Comparison of ENCODE assay signal across 8 mouse cellular contexts in the genomic region with DNA sequence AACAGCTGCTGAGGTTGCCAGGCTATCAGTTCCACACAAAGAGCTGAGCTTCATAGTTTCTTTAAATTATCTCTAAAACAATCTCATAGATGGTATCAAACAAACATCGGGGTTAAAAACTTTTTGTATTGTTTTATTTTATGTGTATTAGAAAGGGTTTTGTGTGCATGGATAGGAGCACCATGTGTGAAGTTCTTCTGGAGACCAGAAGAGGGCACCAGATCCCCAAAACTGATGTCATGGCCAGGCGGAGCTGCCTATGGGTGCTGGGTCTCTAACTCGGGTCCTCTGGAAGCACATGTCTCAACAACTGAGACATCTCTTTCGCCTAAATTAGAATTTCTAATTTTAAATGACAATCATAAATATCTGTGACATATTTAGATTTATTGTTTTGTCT. TPM values are rescaled to one million over a fixed set of nuclear protein-coding genes. Genes with fewer than 3 reads are reported as not detected.
DNase-seq lines count a peak whose midpoint lies in the region; ATAC-seq and TF ChIP-seq lines count a peak whose summit lies in the region.
"Had no signal": no experiment of that assay in that cellular context is flagged by ENCODE, and none has a peak within 500 bp of the region (broad histone marks: within the 10 kb centered on the region; RNA-seq: fewer than 3 reads in every experiment).

No protein-coding gene starts in this region.

- no peak overlapping the region for H3K27ac ChIP-seq in intestine, postnatal 0 days (ENCODE audit: low read depth, low read length)
- H3K27ac ChIP-seq in intestine, embryonic 16.5 days (ENCODE audit: low read length), result no peak overlapping the region
- H3K27ac ChIP-seq in liver, embryonic 16.5 days (ENCODE audit: low read length), result no peak overlapping the region

- ATAC-seq in intestine, postnatal 0 days, result 0 out of 2 replicates have a peak, but pooled peaks have one; percentile 51
- no peak for ATAC-seq in intestine, embryonic 16.5 days
- peak; percentile 70; the same call in 1 of the 2 replicates for ATAC-seq in common myeloid progenitor, adult 5-6 weeks (replicated peaks; ENCODE audit: low read depth, poor library complexity, severe bottlenecking)
- peak; percentile 54; the same call in 1 of the 2 replicates for ATAC-seq in liver, embryonic 16.5 days (ENCODE audit: low read depth)

- peak; percentile 75 for TF ChIP-seq CTCF in intestine, postnatal 0 days (IDR thresholded peaks at IDR 0.05; ENCODE audit: low read depth)

- H3K4me1 ChIP-seq in intestine, postnatal 0 days (replicated peaks; ENCODE audit: control insufficient read depth, insufficient read depth, low read length), result no peaks in the 10 kb centered on the region
- no peaks in the 10 kb centered on the region for H3K4me1 ChIP-seq in intestine, embryonic 16.5 days (ENCODE audit: control insufficient read depth, insufficient read depth, low read length)
- H3K4me1 ChIP-seq in liver, embryonic 16.5 days (ENCODE audit: control insufficient read depth, low read depth, low read length), result no peaks in the 10 kb centered on the region

- DNase-seq in ES-CJ7 (ENCODE audit: low read depth, low spot score), result peak; percentile 48
- no peak for DNase-seq in right cerebral cortex, postnatal 10 days (ENCODE audit: low spot score in 2 of 2)
- DNase-seq in ovary, postnatal 10 days (ENCODE audit: low spot score), result no peak

- H3K27me3 ChIP-seq in intestine, postnatal 0 days (replicated peaks; ENCODE audit: control insufficient read depth, insufficient read depth, low read length), result no peaks in the 10 kb centered on the region
- H3K27me3 ChIP-seq in intestine, embryonic 16.5 days (replicated peaks; ENCODE audit: control insufficient read depth, insufficient read depth, low read length), result no peaks in the 10 kb centered on the region
- H3K27me3 ChIP-seq in liver, embryonic 16.5 days (ENCODE audit: control insufficient read depth, insufficient read depth, low read depth, low read length), result no peaks in the 10 kb centered on the region

- no peak overlapping the region for H3K4me3 ChIP-seq in intestine, postnatal 0 days (ENCODE audit: low read depth, low read length)
- H3K4me3 ChIP-seq in intestine, embryonic 16.5 days (ENCODE audit: low read length), result no peak overlapping the region
- no peak overlapping the region for H3K4me3 ChIP-seq in liver, embryonic 16.5 days (ENCODE audit: low read depth, low read length)
- H3K4me3 ChIP-seq: erythroblast, embryonic 14.5 days had no signal

- 62% methylated on average over 4 of the region's 4 CpGs for WGBS in intestine, postnatal 0 days
- WGBS in intestine, embryonic 16.5 days, result 58% methylated on average over 4 of the region's 4 CpGs
- 30% methylated on average over 4 of the region's 4 CpGs for WGBS in liver, embryonic 16.5 days (ENCODE audit: insufficient replicate concordance)

- H3K9ac ChIP-seq in intestine, postnatal 0 days (ENCODE audit: low read depth, low read length), result no peak overlapping the region
- no peak overlapping the region for H3K9ac ChIP-seq in intestine, embryonic 16.5 days (ENCODE audit: low read depth, low read length)
- no peak overlapping the region for H3K9ac ChIP-seq in liver, embryonic 16.5 days (ENCODE audit: low read depth, low read length)

- H3K4me2 ChIP-seq in intestine, postnatal 0 days (replicated peaks; ENCODE audit: low read depth), result no peak overlapping the region
- H3K4me2 ChIP-seq in intestine, embryonic 16.5 days (ENCODE audit: low read depth, low read length), result no peak overlapping the region
- H3K4me2 ChIP-seq in liver, embryonic 16.5 days (ENCODE audit: low read depth, low read length), result no peak overlapping the region

- no peaks in the 10 kb centered on the region for H3K36me3 ChIP-seq in intestine, postnatal 0 days (ENCODE audit: control insufficient read depth, insufficient read depth)
- H3K36me3 ChIP-seq in intestine, embryonic 16.5 days (ENCODE audit: control insufficient read depth, insufficient read depth, low read length), result no peaks in the 10 kb centered on the region
- no peaks in the 10 kb centered on the region for H3K36me3 ChIP-seq in liver, embryonic 16.5 days (ENCODE audit: control insufficient read depth, insufficient read depth)

- no peaks in the 10 kb centered on the region for H3K9me3 ChIP-seq in intestine, postnatal 0 days (ENCODE audit: control insufficient read depth)
- H3K9me3 ChIP-seq in intestine, embryonic 16.5 days (ENCODE audit: control insufficient read depth, low read length), result no peaks in the 10 kb centered on the region
- no peaks in the 10 kb centered on the region for H3K9me3 ChIP-seq in liver, embryonic 16.5 days (replicated peaks; ENCODE audit: control insufficient read depth, low read length)

RNA-seq across cellular contexts. Expression of gene Endod1, which starts 32.9 kb away (rescaled TPM):
- 36.8 and 39.0 TPM in 2 replicates for polyA plus RNA-seq in intestine, postnatal 0 days (2015; fragmentation: Nextera tagmentation; extraction: Ambion mirVana)
- 24.9 and 27.4 TPM in 2 replicates for polyA plus RNA-seq in intestine, embryonic 16.5 days (2015; fragmentation: Nextera tagmentation; extraction: Ambion mirVana)
- 28.2 and 28.8 TPM in 2 replicates for total RNA-seq in common myeloid progenitor, adult 5-6 weeks (2017)
- 36.6 and 36.7 TPM in 2 replicates for polyA plus RNA-seq in liver, embryonic 16.5 days (2015; fragmentation: Nextera tagmentation; extraction: Ambion mirVana)
